Mouse (Mus musculus): Measurements from ENCODE around the gene Slc12a5.

Slc12a5 gene

DNA sequence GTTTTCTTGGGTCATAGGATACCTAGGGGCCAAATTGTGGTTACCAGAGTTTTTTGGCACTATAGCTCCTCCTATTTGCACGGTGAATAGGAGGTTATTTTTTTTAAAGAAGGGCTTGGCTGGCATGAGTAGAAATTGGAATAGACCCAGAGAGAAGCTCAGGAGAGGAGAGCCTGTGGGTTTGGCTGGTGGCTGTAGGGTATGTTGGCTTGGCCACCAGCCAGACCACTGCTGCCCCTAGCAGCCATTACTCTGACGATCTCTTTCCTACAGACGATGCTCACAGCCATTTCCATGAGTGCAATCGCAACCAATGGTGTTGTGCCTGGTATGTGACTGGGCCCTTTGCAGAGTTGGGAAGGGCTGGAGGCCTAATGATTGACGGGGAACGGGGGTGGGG lies 15.0 kb downstream of the Slc12a5 start:
- in situ Hi-C loops (cut with MboI, MseI) = loop anchor here (25.0 kb wide), 1 partner anchor 1387 kb away; no protein-coding TSS in a partner anchor

DNA sequence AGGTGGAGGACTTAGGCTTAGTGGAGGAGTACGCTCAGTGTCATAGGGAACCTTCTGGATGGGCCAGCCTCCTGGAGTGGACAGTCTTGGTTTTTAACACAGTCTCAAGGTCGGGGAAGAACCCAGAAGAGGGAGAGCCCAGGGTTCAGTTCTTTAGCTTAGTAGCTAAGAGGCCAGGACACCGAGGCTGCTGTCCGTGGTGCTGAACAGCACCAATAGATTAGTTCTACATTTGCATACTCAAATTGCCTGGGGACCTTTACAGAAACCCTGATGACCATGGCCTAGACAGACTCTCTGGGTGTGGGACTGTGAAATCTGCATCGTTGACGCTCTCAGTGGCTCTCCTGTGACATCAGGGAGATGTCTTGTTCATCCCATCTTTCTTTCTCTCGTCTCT lies 19.1 kb downstream of the Slc12a5 start:
- in situ Hi-C loops (cut with MboI, MseI) = loop anchor here (25.0 kb wide), 1 partner anchor 1383 kb away; no protein-coding TSS in a partner anchor

DNA sequence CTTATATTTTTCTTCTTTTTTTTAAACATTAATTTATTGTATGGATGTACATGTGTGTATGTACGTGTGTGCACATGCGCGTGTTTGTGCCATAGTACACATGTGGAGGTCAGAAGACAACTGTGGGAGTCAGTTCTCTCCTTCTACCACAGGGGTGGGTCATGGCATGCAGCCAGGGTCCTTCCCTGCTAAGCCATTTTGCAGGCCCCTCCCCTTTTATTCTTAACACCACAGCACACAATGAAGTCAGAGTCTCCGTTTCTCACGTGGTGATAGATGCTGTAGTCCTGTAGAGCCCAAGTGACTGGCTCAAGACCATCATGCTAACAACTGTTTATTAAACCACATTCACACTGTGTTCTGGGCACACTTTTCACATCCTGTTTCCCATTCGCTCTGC lies 25.4 kb downstream of the Slc12a5 start:
- in situ Hi-C loops (cut with MboI, MseI) = loop anchor here (25.0 kb wide), 1 partner anchor 1376 kb away; no protein-coding TSS in a partner anchor

DNA sequence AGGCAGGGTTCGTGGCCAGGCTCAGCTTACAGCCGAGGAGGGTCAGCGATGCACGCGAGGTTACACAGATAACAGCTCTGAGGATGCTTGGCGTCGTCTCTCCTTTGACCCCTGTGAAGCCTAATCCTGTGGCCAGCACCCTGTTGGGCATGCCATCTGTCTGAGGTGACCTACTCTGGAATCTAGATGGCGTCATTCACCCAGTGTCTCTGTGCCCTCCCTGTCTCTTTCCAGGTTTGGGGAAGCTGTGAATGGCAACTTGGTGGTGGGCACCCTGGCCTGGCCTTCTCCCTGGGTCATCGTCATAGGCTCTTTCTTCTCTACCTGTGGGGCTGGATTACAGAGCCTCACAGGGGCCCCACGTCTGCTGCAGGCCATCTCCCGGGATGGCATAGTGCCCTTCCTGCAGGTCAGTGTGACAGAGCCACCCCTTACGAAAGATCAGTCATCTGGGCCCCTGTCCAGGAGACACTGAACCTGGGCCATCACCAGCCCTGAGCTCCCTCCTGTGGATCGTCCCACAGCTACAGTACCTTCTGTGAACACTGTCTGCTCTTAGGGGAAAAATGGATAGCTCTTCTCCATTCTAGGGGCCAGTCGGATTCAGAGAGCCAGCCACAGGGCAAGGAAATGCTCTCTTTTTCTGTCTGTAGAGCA lies 25.9 kb downstream of the Slc12a5 start:
- in situ Hi-C loops (cut with MboI, MseI) = loop anchor here (25.0 kb wide), 1 partner anchor 1376 kb away; no protein-coding TSS in a partner anchor

DNA sequence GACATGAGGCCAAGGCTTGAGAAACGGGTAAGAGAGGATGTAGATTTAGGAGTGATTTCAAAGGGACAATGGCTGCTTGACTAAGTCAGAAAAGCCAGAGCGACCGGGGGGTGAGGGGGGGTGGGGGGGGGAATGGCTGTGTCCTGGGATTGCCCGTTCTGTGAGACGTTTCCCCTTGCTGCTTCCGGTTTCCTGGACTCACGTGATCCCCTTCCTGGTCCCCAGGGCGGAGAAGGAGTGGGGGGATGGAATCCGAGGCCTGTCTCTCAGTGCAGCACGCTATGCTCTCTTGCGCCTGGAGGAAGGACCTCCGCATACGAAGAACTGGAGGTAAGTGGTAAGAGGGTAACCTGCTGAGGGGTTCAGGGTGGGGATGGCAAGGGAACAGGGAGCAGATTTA lies 28.2 kb downstream of the Slc12a5 start:
- in situ Hi-C loops (cut with MboI, MseI) = loop anchor here (25.0 kb wide), 1 partner anchor 1374 kb away; no protein-coding TSS in a partner anchor

DNA sequence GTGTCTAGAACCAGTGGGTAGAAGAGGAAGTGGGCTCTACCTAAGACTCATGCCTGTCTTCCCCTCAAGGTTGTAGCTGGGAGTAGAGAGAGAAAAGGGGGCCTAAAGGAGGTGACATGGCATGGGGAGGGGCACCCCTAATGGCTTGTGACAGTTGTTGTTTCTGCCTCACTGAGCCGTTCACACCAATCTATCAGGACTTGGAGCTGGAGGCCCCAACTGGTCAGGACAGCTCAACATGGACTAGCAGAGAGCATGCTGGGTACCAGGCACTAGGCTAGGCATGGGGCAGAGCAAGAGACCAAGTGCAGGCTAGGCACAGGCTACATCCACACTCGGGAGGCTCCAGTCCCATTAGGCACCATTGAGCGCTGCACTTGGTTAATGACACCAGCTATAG lies 30.5 kb downstream of the Slc12a5 start:
- in situ Hi-C loops (cut with MboI, MseI) = loop anchor here (25.0 kb wide), 1 partner anchor 1371 kb away; no protein-coding TSS in a partner anchor

DNA sequence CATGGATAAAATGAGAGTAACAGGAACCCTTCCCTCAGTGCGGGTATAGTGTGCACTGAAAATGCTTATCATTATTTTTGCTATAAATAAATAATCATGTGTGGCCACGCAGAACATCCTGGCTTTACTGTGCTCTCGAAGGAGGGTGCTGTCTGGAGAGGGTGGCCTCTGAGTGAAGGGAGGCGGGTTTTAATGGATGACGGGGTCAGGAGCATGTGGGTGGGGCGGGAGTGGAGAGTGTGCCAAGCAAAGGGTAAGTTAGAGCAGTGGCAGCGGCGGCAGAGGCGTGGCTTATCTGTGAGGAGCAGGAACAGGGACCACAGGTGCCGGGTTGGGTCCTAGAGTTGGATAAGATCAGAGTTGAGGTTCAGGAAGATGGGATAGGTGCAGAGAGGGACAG lies 31.2 kb downstream of the Slc12a5 start:
- in situ Hi-C loops (cut with MboI, MseI) = loop anchor here (25.0 kb wide), 1 partner anchor 1370 kb away; no protein-coding TSS in a partner anchor

DNA sequence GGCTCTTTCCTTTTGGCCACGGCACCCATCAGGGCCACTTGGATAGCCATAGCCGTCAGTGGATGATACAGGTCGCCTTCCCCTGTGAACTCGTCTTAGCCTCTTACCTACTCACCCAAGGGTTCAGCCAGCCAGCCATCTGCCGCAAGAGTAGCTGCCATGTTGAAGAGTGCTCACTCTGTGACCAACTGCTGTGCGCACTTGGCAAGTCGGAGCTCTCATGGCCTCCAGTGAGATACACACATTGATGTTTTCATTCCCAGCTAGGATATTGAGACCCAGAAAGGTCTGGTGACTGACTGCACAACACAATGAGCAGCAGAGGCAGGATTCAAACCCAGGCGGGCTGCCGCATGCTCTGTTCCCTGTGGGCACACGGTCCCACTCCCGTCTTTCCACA lies 33.6 kb downstream of the Slc12a5 start:
- in situ Hi-C loops (cut with MboI, MseI) = loop anchor here (25.0 kb wide), 1 partner anchor 1368 kb away; no protein-coding TSS in a partner anchor

DNA sequence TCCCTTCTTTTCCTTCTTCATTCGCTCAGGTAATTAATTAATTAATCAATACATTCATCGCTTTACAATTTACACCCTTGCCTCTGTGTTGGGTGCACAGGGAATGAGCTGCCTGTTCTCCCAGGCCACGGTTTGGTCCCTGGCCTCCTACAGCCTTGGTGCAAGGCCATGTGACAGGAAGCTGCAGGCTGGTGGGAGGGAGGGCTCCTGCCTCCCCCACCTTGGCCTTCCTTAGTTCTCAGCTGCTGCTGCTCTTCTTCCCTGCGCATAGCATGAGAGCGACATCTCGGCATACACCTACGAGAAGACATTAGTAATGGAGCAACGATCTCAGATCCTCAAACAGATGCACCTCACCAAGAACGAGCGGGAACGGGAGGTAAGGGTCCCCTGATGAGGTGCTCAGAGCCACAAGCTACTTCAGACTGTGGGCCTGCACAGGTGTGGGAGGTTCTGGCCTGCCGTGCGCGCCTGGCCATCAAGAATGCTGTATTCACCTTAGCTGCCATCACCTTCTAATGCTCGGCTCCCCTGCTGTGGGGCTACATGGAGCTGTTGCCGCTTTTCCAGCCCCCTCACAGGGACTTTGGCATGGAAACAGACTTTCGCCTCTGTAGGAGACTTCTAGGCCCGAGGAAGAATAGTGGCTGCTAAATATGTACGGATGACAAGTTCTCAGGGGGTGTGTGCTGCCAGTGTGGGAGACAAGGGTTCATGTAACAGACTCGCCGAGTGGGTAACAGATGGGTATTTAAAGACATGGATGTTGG lies 34.2 kb downstream of the Slc12a5 start:
- in situ Hi-C loops (cut with MboI, MseI) = loop anchor here (25.0 kb wide), 1 partner anchor 1367 kb away; no protein-coding TSS in a partner anchor

DNA sequence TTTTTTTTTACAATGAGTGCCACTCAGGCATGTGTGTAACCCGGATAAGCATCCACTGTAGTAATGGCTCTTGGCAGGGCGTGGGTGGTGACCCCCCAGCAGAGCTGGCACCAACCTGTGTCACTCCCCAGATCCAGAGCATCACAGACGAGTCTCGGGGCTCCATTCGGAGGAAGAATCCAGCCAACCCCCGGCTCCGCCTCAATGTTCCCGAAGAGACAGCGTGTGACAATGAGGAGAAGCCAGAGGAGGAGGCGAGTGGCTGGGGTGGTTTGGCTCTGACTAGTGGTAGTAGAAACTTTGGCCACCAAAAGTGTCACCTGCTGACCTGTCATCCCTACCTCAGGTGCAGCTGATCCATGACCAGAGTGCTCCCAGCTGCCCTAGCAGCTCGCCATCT lies 35.4 kb downstream of the Slc12a5 start:
- in situ Hi-C loops (cut with MboI, MseI) = loop anchor here (25.0 kb wide), 1 partner anchor 1366 kb away; no protein-coding TSS in a partner anchor

DNA sequence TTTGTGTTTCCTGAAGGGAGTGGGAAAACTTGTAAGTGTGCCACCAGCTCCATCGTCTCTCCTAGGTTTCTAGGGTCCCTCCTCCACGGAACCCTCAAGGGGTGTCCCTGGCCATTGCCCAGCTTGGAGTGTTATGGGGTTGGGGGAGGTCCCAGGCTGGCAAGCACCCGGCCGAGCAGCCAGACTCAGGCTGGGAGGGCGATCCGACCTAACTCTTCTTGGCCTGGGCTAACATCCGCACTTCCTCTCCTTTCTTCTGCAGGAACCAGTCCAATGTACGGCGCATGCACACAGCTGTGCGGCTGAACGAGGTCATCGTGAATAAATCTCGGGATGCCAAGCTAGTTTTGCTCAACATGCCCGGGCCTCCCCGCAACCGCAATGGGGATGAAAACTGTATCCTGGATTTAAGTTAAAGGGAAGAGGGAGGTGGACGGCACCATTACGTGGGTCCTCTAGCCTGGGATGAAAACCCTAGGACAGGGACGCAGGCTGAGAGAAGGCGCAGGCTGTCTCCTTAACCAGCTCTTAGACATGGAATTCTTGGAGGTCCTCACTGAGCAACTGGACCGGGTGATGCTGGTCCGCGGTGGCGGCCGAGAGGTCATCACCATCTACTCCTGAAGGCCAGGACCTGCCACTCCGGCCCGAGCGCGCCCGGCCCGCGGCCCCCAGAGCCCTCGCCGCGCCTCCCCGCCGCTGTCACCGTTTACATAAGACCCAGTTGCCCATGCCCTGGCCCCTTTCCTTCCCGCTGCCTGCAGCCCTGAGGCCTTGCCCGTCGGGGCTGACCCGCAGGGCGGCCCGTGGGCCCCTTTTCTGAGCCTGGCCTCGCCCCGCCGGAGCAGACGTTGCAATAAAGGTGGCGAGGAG lies 36.5 kb downstream of the Slc12a5 start:
- in situ Hi-C loops (cut with MboI, MseI) = loop anchor here (25.0 kb wide), 1 partner anchor 1365 kb away; no protein-coding TSS in a partner anchor

DNA sequence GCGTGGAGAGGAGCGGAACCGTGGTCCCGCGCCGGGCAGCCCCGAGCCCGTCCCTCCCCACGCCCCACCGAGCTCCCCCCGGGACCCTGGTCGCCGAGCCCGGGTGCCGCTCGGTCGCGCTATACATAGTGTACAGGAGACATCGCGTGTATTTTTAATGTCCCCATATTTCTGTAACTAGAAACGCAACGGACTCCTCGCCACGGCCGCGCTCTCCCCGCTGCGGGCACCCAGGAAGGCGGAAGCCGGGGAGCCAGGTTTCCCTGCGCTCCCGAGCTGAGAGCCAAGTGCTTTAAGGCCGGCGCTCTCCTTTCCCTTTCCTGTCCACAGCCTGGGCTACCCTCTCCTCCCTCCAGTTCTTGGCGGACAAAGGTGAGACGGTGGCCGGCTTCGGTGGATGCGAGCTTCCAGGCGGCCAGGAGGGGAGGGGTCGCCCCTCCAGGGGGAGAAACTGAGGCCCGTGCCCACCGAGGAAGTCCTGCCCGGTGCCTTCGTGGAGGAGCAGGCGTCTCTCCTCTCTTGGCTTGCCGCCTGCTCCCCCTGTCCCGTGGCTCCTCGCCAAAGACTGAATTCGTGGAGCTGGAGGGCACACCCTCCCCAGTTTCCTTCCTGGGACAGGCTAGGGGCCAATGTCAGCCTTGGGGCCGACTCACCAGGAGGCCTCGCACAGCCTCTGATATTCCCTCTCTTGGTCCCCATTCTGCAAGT lies 37.3 kb downstream of the Slc12a5 start:
- in situ Hi-C loops (cut with MboI, MseI) = loop anchor here (25.0 kb wide), 1 partner anchor 1364 kb away; no protein-coding TSS in a partner anchor

DNA sequence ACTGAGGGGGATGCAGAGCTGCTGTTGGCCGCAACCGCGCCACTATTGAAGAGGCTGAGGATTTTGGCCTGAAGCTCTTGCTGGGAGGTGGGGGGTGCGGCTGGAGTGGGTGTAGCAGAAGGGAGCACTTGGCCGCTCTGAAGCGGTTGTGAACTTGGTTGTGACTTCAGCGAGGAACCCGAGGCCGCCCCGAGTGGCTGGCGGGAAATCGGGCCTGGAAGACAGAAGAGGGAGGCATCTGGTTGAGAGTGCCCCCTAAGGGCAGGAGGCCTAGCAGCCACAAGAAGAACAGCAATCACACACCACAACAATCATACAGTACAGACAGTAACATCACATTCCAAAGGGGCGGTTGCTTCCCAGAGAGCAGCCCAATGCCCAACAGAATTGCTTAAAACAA lies 41.4 kb downstream of the Slc12a5 start:
- in situ Hi-C loops (cut with MboI, MseI) = no loop called here

DNA sequence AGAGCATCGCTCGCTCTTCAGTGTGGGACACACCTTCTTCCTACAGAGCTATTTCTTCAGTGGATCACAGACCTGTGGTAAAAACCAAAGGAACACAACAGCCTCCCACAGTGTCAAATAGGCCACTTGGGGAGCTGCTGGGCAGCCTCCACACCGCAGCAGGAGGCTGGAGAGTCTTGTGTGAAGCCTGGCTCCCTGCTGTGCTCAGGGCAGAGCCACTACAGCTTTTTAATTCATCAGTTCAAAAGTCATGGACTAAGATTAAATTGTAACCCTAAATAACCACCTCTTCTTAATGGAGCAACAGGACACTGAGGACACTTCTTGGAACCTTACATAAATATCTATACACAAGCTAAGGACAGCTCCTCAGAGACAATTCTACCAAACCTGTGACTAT lies 42.5 kb downstream of the Slc12a5 start:
- in situ Hi-C loops (cut with MboI, MseI) = no loop called here

DNA sequence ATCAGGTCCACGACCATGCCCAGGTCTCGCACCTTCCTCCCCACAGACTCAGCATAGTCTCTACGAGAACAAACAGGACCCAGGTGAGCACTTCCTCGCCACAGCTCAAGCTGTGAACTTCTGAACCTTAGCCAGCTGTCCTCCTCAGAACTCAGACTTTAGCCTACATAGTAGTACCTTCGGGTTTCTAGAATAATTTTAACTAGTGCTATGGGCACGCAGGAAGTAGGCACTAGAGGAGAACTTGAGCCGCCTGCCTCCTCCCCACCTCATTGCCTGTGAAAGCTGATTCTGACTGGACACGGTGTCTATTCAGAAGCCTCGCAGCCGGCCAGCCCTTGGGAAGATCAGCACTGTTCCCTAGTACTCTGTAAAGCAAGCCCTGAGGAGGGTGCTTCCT lies 43.6 kb downstream of the Slc12a5 start:
- in situ Hi-C loops (cut with MboI, MseI) = no loop called here

DNA sequence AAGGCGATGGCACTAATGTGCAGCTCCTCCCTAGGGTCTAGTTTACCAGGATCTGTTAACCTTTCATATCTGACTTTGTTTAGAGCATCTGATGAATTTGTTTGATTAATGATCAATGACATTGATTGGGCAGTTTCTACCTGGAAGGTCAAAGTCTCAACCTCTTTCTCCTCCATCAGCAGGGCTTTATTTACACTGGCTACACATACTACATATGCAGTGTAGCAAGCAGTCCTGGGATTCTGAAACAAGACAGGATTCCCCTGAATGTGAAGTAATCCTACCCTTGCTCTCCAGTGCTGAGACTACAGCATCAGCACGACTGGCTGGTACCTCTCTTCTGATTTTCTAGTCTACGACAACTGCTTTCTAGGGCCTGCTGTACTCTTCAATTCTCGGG lies 46.2 kb downstream of the Slc12a5 start:
- in situ Hi-C loops (cut with MboI, MseI) = no loop called here

DNA sequence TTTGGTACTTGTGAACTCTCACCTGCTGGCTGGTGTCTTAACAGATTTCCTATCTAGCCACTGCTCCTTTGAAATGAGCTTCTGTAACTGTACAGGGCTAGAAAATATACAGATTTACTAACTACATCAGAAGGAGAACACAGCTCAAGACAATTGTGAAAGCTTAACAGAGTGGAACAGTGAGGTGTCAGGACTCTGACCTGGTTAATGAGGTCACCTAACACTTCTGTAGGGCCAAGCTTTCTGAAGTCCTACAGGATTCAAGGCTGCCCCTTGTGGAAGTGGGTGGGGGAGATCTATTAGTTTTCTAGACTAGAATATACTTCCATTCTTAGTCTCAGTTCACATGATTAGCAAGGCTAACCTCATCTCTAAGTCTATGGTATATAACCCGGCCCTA lies 47.4 kb downstream of the Slc12a5 start:
- in situ Hi-C loops (cut with MboI, MseI) = no loop called here

DNA sequence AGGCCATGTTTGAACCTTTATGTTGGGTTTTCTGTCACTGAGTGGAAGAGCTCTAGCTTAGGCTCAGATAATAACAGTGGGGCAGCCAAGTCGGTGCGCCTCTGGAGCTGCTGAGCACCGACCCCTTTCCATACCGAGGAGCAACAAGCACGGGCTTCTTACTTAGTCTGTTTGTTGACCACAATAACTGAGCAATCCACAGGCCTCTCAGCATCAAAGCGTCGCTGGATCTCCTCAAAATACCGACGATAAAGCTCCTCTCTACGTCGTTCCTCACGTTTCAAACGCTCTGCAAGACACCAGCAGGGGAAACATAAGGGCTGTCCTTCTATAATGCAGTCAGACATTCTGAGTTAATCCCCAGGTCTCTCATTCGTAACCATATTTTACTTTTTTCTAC lies 48.6 kb downstream of the Slc12a5 start:
- in situ Hi-C loops (cut with MboI, MseI) = no loop called here

DNA sequence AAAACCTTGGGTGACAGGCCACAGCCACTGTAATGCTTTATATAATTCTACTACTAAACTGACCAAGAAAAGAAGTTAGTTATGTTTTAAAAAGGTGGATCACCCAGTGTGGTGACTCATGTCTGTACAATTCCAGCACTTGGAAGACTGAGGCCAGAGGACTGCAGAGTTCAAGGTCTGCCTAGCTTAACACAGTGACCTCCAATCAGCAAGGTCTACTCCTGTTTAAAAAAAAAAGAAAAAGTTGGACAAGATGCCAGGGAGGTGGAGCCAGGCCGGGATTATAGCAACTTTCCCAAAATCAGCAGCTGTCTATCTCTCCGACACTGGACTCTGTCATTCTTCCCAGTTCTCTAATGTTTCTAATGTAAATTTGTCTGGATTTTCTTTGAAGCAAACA lies 49.0 kb downstream of the Slc12a5 start:
- in situ Hi-C loops (cut with MboI, MseI) = no loop called here

DNA sequence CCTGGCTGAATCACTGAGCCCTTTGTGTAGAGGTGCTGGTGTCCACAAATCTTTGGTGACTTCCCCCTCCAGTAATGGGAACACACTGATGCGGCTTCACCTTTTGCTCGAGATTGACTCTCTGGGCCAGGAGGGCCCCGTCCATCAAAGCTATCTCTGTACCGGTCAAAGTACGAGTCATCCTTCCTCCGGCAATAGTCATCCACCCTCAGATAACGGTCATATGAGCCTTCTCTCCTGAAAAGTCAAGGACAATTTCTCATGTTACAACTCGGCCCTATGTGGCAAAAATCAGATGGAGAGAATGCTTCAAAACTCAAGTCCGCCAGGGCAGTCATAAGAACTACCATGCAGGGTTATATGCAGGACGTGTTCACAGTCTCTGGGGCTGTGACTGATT lies 49.7 kb downstream of the Slc12a5 start:
- in situ Hi-C loops (cut with MboI, MseI) = no loop called here

DNA sequence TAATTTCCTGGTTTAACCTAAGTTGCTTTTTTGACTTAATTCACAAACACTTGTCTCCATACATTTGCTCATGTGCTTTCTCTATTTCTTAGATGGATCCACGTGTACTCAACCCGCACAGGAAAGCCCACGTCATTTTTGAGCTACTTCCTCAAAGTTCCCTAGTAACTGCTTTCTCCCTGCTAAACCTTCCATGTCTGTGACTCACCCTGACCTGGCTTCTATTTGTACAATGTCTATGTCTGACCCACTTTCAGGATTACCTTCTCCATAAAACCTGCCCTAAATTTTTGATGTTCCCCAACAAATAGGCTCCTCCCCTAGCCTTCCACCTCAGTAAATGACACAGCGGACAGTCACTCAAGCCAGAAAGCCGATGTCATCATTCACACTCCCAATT lies 54.3 kb downstream of the Slc12a5 start:
- in situ Hi-C loops (cut with MboI, MseI) = no loop called here

All from regulatory T cell (primary cell).